Mouse (Mus musculus) c-Kit-positive CD71-positive TER-119-negative erythroid progenitor cells, embryonic 14.5 days (primary cell): ENCODE data around the gene Spdef.

Experiments used
- DNase-seq: peaks from one replicate; pipeline ENCODE4 v3.0.0-alpha.2; 2013; ENCODE audit warnings: low read depth

Gene Spdef

GRCm38 (mm10) chr17:27725011-27725410 lies 3.7 kb downstream of the Spdef start:
- DNase-seq = no peak

- peak; percentile 24 for DNase-seq
These were observed 4.4 kb downstream of the Spdef start for GRCm38 (mm10) chr17:27724327-27724726.

GRCm38 (mm10) chr17:27721125-27721664 lies 7.6 kb downstream of the Spdef start:
- no peak for DNase-seq

- no peak for DNase-seq
These were observed 8.4 kb downstream of the Spdef start for GRCm38 (mm10) chr17:27720326-27720725.

GRCm38 (mm10) chr17:27719663-27720062 lies 9.1 kb downstream of the Spdef start:
- no peak for DNase-seq

- DNase-seq = no peak
These were observed 10.5 kb downstream of the Spdef start for GRCm38 (mm10) chr17:27718250-27718649.

GRCm38 (mm10) chr17:27716804-27717203 lies 12.0 kb downstream of the Spdef start:
- DNase-seq = peak; percentile 24

GRCm38 (mm10) chr17:27712832-27713231 lies 15.9 kb downstream of the Spdef start:
- DNase-seq = no peak

- DNase-seq = no peak
These were observed 19.1 kb downstream of the Spdef start for GRCm38 (mm10) chr17:27709650-27710049.

- DNase-seq = peak; percentile 48
These were observed 20.6 kb downstream of the Spdef start for GRCm38 (mm10) chr17:27707954-27708661.

- DNase-seq = no peak
These were observed 23.1 kb downstream of the Spdef start for GRCm38 (mm10) chr17:27705661-27706060.

GRCm38 (mm10) chr17:27703961-27704621 lies 24.7 kb downstream of the Spdef start:
- DNase-seq = no peak

GRCm38 (mm10) chr17:27702518-27702917 lies 26.2 kb downstream of the Spdef start:
- no peak for DNase-seq

GRCm38 (mm10) chr17:27701856-27702255 lies 26.9 kb downstream of the Spdef start:
- no peak for DNase-seq

- DNase-seq = no peak
These were observed 27.9 kb downstream of the Spdef start for GRCm38 (mm10) chr17:27700812-27701211.

- no peak for DNase-seq
These were observed 29.0 kb downstream of the Spdef start for GRCm38 (mm10) chr17:27699641-27700244.

- DNase-seq = no peak
These were observed 37.6 kb downstream of the Spdef start for GRCm38 (mm10) chr17:27690993-27691693.

GRCm38 (mm10) chr17:27686395-27686794 lies 42.4 kb downstream of the Spdef start:
- no peak for DNase-seq

GRCm38 (mm10) chr17:27685550-27685913 lies 43.2 kb downstream of the Spdef start:
- DNase-seq = no peak

- DNase-seq = no peak
These were observed 43.7 kb downstream of the Spdef start for GRCm38 (mm10) chr17:27684886-27685549.

GRCm38 (mm10) chr17:27678924-27679813 lies 49.6 kb downstream of the Spdef start:
- no peak for DNase-seq
